Mouse (Mus musculus) cerebellum, postnatal 14 days (tissue): ENCODE results near the gene Agbl4.

Experiments
- DNase-seq, 2 experiments: peaks; one replicate each; pipeline ENCODE4 v3.0.0; 2021; ENCODE audit warnings: mixed read lengths in 2 of 2

Gene Agbl4

DNA sequence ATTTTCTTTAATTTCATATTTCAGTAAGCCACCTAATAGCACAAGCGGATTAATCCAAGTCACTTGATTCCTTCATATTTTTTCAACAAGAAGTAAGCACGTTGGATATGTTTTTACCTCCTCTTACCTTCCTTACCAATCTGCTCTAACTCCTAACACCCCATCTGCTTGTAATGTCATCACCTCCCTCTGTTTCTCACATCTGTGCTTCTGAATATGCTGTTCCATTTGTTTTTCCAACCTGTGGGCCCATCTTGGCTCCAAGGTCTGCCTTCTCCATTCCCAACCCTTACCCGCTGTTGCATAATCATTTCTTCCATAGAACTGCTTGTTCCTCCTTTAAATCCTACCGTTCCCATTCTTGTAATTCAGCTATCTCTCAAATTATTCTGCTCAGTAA, 884.4 kb downstream of the Agbl4 start:
- no peak for DNase-seq

DNA sequence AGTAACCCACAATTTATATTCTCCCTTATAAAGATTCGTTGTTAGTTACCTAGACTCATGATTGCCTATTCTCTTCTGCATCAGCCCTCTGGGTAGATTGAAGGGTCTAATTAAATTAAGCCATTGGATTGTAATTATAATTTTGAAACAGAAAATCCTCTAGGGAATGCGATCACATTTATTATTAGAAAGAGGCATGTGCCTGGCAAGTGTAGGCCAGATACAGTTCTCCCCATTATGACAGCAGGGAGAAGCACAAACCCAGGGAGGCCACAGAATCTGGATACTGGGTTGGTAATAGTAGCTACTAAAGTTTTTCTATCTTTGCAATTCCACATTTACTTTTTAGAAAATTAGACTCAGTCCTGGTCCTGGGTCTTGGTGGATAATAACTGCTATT, 887.2 kb downstream of the Agbl4 start:
- no peak for DNase-seq

DNA sequence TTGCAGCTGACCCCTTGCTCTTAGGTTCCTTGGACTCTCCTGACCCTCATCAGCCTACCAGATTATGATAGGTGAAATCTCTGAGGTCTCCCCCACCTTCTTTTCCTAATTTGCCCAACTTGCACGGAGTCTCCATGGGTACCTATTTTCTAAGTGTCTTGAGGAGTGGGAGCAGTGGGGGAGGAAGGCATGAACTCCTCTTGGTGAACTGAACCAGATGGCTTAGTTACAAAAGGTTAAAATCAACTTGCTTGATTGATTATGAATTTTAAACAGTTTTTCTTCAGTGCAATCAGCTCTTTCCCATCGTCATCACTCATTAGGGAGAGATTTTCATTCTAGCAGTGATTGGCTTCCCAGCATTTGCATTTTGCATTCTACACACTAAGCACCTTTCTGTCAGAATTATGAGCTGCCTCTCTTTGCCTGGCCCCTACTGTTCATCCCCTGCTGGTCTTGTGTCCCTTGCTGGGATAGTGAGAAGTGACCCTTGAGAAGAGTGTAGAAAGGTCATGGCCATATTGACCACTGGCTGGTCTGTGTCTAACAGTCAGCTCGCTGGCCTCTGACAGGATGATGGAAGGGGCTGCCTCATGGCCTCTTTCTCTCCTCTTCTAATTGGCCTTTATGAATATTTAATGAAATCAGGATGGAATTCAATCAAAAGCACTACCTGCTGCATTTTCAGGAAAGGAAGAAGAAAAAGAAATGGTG, 897.2 kb downstream of the Agbl4 start:
- no peak for DNase-seq

DNA sequence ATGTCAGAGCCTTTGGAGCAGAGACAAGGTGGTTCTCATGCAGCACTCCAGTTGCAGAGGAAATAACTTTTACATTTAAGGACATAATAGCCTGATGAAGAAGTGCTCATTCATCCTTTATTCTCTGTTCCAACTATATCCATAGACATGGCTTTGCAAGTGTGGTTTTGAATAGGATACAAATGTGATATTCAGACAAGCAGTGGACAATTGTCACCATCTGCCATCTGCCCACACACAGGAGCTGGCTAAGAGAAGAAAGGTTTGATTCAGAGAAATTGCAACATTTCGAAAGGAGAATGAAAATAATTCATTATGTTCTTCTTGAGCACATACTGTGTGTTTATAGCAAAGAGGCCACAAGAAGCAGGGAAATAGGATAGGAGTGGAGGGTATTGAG, 909.1 kb downstream of the Agbl4 start:
- DNase-seq = no peak

DNA sequence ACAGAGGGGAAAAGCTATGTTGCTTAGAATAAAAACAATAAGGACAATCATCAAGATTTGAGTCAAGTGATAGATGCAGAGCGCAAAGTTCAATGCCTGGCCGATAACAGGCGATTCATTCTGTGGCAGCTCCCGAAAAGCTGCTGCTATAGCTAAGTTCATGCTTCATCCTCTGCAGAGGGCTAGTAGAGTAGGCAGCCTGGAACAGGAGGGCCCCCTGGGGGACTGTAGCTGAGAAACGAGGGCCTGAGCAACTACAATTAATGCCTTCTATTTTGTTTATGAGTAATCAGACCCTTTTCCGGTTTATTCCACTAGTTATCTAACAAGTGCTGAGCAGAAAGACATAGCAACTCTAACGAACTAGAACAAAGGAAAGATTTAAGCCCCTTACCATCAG, 909.7 kb downstream of the Agbl4 start:
- DNase-seq = peak in 1 of 2 experiments; percentile 7

DNA sequence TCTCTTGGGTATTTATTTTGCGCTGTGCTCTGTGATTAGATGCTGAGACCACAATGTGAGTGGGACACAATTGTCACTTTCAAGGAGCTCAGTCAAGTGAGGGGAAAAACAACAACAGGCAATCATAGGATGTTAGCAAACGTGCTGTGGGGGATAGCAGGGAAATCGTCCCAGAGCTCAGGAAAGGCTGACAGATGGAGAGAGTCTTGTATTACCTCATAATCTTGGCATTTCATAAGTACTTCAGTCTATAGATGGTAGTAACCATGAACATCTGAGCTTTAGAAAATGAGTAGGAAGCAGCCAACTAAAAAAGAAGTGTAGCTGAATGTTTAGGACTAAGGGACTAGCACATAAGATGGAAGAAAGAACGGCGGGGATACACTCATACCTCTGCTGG, 910.2 kb downstream of the Agbl4 start:
- DNase-seq = no peak

DNA sequence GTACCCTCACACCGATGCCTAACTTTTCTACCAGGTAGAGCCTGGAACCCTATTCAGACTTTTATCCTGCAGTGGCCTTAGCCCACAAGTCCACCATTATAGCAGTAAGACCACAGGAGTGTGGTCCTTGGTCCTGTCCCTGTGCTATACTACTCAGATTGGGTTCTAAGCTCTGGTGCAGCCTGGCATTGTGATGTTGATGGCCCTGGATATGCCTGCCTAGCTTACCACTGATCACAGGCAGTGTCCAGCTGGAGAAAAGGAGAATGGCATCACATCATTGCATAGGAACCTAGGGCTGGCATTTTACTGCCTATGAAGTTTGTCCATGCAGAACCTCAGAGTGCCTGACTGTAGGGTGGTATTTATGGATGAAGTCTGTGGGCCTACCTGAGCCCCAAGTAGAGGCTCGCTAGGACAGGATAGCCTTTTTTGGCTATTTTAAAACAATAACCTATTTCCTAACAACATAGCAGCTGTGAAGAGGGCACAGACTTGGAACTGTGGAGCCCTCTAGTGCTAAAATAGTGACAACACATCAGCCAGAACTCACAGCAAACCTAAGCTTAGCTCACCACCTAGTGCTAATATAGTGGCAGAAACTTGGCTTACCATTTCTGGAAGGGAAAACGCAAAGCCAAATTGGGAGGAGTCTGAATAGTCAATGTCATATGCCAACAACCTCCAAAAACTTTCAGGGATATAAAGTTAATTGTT, 911.3 kb downstream of the Agbl4 start:
- peak in 1 of 2 experiments; percentile 6 for DNase-seq

DNA sequence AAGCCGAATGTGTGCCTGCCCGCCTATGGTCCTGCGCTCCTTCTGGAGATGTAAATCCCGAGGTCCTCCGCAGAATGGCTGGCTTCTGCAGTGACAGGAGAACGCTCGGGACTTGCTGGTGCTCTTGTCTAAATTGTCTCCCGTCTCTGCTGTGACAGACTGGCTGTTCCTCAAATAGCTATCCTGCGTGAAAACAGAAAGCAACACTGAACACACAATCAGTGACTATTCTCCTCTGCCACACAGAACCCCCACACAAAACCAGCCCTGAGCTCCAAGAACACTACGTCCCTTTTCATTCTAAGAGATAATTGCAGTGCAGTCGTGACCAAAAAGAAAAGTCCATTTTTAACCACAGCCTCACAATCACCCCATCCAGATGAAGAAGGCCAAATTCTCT, 929.6 kb downstream of the Agbl4 start:
- DNase-seq = no peak

DNA sequence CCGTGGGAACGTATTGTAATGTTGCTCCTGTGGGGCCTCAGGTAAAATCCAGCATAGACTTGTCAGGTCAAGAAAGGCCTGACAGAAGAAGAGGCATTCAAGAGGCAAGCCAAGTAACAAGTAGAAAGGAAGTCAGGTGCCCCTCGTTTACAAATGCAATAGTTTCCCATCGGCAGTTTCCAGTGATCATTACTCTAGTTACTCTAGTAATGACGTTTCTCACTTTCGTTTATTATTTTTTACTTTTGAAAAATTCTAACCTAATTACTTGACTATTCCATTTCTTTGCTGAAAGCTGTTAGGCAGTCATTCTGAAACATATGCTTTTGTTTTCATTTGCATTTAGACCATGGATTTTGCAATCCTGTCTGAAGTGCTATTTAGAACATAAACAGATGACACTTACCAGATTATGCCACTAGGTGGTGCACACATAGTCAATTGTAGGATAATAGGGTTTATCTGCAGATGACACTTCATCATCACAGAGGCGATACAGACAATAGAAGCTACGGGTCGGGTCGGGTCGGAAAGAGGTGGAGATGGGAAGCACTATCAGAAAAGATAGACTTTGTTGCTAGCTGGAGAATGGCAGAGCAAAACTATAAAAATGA, 930.4 kb downstream of the Agbl4 start:
- DNase-seq = peak; percentile 61 to 64

DNA sequence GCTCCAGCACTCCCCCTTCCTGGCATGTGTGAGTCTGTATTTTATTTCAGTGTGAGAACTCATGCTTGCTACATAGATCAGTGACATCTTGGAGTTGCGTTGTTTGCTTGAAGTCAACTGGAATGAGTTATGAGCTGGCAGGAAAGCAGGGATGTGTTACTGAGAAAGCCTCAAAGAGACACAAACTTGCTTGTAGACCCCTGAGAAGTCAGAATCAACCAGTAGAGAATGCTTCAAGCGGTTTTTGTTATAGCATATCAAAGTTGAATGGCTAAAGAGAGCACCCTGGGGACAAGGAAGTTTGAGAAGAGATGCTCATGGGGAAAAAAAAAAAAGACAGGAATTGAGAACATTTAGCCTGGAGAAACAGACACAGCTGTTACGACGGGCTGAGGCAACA, 932.0 kb downstream of the Agbl4 start:
- no peak for DNase-seq

DNA sequence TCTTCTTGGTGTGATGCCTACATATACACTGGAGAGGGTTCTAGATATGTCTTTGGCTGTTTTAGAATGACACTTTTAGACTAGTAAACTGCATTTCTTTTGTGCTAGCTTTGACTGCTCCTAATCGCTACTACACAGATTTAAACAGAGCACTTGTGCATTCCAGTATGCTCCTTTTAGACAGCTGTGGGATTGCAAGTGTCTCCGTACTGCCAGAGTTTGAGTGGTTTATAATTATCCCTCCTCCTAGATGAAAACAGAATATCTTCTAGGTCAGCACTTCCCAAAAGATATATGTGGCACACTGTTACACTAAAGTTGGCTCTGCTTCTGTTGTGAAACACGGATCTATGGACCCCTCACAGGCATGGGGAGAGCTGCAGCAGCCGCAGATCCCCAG, 935.4 kb downstream of the Agbl4 start:
- DNase-seq = no peak

DNA sequence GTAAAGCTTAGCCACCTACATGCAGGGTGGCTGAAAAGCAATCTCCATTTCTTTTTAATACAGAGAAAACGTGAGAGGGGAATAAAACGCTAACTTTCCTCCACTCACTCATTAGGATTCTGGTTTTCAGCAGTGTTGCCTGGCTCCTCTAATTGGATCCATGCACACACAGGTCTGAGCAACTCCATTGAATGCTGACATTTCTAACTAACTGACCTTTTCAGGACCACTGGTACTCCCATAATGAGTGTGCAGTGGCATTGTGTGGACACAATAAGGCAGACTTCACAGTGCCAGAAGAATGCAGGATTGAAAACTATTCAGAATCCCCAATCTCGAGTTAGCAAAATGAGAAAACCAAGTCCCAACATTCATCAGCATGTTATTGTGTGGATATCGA, 952.5 kb downstream of the Agbl4 start:
- DNase-seq = no peak

DNA sequence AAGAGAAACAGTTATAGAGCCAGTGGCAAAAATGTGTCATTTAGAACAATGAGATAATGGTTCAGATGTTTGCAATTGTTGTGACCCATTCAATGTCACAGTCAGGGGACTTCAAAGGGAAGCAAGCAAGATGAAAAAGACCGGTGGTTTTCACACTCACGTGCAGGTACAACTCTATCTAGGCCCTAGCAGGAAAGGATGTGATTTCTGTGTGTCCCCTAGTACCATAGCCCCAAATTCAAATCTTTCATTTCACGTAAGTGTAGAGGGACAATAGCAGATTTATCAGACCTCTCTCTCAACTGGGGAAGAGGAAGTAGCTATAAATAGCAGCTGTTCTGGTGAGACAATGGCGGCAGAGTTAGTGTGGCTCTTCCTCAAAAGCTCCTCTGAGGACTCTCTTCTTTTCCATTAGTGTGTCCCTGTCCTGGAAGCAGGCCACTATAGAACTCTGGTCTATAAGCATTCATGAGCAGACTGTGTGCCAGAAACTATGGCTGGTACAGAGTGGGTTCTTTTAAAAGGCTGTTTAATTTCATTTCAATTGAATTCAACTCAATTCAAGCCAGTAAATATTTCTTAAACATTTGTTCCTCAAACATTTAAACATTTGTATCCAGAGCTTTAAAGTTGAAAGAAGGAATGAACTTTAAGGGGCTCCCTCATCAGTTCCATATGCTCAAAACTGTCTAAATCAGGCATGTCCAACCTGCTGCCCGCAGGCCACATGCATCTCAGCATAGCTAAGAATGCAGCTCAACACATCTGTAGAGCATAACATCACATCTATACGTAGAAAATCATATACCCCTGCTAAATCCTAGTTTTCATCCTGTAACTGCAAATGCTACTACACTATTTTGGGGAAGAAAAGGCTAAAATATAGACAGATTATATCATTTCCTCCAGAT, 953.4 kb downstream of the Agbl4 start:
- no peak for DNase-seq

DNA sequence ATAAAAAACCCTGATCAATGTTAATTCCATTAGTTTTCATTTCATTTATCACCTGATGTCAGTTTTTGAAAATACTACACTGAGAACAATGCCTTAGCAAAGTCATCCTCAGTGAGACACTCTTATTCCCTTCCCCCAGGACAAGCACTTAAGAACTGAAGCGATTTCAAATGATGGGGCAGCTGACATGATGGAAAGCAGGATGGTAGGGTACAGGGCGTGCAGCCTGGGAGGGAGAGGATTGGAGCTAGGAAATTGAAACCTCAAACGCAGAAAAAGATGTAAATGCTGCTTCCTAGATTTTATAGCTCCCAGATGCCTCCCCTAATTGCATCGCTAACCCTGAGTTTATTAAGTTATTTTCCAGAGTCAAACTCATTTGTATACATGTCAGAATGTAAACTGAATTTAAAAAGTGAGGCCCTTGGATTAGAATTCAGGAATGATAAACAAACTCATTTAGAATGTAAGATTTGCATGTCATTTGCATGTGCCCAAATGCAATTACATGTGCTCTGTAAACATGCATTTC, 959.2 kb downstream of the Agbl4 start:
- no peak for DNase-seq

DNA sequence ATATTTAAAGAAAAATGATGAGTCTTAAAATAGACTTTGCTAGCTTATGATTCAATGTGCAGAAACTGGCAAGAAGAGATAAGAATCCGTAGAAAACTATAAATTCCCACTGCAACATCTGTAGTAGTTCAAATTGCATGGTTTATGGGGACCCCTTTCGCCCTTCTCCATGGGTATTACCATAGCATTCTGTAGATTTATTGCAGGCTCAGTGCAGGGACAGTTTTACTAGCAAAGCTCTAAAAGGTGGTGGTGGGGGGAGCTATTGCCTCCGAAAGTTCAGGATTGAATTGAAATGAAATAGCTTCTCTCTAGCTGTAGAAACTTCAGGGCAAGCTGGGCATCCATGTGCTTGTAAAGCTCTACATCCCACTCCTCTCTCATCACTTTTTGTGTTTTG, 959.7 kb downstream of the Agbl4 start:
- no peak for DNase-seq

DNA sequence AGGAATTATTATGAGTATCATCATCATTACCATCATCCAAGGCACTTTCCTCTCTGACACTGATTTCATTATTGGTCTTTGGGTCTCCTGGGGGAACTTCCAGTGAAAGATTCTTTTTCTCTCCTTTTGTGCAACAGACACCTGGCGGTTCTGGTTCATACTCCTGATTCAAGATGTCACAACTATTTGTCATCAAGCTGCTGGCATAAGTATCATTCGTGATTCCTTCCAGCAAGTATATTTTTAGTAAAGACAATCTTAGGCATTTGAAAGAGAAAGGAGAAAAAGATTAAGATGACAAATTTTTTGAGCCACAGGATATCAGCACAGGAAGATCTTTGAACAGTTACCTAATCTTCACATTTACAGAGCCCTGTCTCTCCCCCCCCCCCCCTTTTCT, 966.7 kb downstream of the Agbl4 start:
- DNase-seq = no peak

DNA sequence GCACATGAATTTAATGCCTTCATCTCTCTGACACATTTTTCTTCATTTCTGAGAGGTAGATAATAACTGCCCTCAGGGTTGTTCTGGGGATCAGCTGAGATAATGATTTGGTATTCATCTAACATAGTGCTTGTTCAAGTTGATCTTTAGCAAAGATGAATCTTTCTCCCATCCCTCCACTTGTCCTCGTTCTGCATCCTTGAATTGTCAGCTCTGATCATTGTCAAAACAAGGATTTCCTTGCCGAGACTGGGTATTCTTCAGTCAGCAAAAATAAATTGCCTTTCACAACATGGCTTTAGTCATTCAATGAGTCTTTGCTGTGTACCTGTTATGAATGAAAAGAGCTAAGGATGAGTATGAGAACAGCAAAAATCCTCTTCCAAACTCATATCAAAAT, 970.3 kb downstream of the Agbl4 start:
- DNase-seq = no peak

DNA sequence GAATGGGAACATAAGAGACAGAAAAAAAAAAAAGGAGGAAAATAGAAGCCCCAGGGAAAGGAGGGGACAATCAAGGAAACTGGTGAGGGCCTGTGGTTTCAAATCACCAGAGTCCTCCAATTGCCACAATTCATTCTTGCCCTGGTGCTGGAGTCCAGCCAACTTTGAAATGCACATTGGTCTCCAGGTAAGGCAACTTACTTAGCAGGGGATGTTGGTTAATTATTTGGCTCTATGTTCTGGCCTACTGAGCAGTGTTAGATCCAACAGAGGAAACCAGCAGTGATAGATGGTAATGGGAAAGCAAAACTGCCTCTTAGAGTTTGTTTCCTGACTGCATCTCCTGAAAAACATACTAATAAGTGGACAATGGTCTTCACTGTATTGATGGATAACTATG, 979.7 kb downstream of the Agbl4 start:
- no peak for DNase-seq

DNA sequence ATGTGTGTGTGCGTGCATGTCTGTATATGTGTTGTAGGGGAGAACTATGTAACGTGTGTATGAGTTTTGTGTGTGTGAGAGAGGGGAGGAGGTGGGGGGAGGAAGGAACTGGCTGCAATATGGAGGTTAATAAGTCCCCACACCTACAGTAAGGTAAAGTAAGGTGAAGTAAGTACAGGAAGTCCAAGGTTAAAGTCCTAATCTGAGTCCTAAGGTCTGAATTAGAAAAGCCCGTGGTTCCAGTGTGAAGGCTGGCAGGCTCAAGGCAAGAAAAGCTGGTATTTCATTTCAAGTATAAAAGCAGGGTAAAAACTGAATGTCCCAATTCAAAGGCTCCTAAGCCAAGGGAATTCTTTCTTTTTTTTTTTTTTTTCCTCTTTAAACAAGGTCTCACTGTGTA, 980.6 kb downstream of the Agbl4 start:
- no peak for DNase-seq

DNA sequence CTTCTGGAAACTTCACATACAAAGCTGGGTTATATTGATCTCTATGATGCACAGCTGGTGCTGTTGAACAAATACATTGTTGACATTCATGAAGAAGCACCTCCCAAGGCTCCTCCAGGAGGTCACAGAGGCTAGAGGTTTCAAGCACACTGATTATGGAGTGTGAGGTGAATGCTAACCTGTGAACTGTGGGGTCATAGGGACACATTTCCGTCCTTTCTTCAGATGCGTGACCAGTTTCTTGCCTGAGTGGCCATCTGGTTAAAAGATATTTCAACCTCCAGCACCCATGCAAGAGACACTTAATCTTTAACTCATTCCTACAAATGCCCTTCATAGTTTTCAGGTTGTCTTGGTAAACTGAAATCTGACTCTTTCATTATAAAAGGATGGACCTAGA, 985.6 kb downstream of the Agbl4 start:
- DNase-seq = no peak

DNA sequence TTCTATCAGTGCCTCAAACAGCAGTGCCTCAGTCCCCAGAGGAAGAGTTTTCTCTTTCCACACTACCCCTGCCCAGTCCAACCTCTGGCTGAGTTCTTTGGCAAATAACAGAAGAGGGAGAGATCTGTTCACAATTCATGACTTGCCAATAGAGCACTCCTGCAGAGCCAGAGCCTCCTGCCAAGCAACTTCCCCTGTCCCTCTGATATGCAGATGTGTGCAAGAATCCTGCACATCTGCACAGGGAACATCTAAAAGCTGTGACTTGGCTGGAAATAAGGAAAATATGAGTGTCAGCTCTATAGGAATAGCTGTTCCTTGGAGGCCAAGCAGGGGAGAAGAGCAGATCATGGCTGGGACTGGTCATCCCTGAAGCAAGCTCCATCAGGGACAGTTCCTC, 993.3 kb downstream of the Agbl4 start:
- no peak for DNase-seq

DNA sequence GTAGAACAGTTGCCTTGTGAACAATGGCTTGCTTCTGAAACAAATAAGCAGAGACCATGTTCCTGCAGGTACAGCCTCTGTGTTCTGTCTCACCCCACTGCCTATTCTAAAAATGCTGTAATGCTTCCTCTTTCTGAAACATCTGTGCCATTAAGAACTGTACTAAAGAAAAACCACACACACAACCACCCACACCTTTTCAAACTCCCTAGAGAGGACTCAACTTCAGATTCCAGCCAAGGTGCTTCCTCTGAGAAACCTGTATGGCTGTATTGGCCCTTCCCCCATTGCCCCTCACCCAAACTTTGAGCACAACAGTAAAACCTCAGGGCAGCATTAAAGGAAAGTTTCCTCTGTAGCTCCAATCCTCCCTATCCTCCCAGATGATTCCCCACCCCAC, 1002.3 kb downstream of the Agbl4 start:
- no peak for DNase-seq

DNA sequence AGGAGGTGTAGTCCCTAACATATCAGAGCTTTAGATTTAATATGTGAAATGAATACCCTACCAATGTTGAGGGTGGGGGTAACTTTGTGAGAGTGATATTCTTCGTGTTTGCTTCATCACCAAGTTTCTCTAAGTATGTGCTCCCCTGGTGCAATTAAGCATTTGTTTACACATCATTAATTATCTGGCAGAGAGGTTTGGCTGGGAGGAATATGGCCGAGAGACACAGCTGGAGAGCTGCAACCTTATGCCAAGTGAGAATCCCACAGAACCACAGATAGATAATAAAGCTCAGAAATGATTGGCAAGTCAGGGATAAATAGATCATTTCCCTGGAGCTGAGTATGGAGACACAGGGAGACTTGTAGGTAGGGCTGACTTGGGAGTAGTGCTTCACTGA, 1003.2 kb downstream of the Agbl4 start:
- DNase-seq = peak in 1 of 2 experiments; percentile 6
